Mouse (Mus musculus) ES-Bruce4 (cell line): ENCODE measurements around the gene Itga5. TPM values are rescaled to one million over a fixed set of nuclear protein-coding genes. Genes with fewer than 3 reads are reported as not detected.

Experiments
- H3K27ac ChIP-seq: 2 replicates; pipeline ENCODE4 v1.5.1; 2012; ENCODE audit warnings: low read length, inconsistent platforms; ENCODE audit not compliant: insufficient read depth
- H3K27me3 ChIP-seq: 2 replicates; pipeline ENCODE4 v1.6.1; 2012; ENCODE audit warnings: mild to moderate bottlenecking, low read length, inconsistent platforms; ENCODE audit not compliant: control insufficient read depth, poor library complexity, insufficient read depth, severe bottlenecking
- H3K36me3 ChIP-seq: 2 replicates; pipeline ENCODE4 v1.6.1; 2012; ENCODE audit warnings: inconsistent platforms, mild to moderate bottlenecking, low read length, moderate library complexity; ENCODE audit not compliant: control insufficient read depth, poor library complexity, insufficient read depth, severe bottlenecking
- H3K4me1 ChIP-seq: one replicate; pipeline ENCODE4 v1.8.1; 2011; ENCODE audit warnings: low read length; ENCODE audit not compliant: control insufficient read depth, insufficient read depth
- H3K4me3 ChIP-seq: 2 replicates; pipeline ENCODE4 v1.5.1; 2011; ENCODE audit warnings: low read depth, mild to moderate bottlenecking, low read length
- H3K9ac ChIP-seq: 2 replicates; pipeline ENCODE4 v1.6.1; 2012; ENCODE audit warnings: low read depth, mild to moderate bottlenecking, inconsistent platforms; ENCODE audit not compliant: poor library complexity, severe bottlenecking
- H3K9me3 ChIP-seq: replicated peaks from 2 replicates; pipeline ENCODE4 v1.6.1; 2012; ENCODE audit warnings: mild to moderate bottlenecking, low read length, inconsistent platforms; ENCODE audit not compliant: control insufficient read depth, poor library complexity, insufficient read depth, severe bottlenecking
- CTCF ChIP-seq: IDR thresholded peaks from one replicate; pipeline ENCODE4 v1.8.1; 2011; ENCODE audit warnings: low read depth, low read length
- EP300 ChIP-seq: IDR thresholded peaks from 2 replicates; pipeline ENCODE4 v1.6.1; 2011; ENCODE audit warnings: low read depth, low read length; ENCODE audit not compliant: insufficient read depth
- POLR2A ChIP-seq: IDR thresholded peaks from one replicate; pipeline ENCODE4 v1.8.1; 2011; ENCODE audit warnings: low read length; ENCODE audit not compliant: insufficient read depth
- polyA plus RNA-seq: library from polyadenylated mRNA; stranded (reverse); fragments of >200 nt; gene quantifications from 2 replicates; pipeline ENCODE4 v1.2.4, GENCODE M21; 2011; ENCODE audit warnings: low read depth; ENCODE audit not compliant: missing spikeins, insufficient read depth, insufficient read length

Itga5 gene
- polyA plus RNA-seq, 1 experiment = 35.6 TPM

DNA sequence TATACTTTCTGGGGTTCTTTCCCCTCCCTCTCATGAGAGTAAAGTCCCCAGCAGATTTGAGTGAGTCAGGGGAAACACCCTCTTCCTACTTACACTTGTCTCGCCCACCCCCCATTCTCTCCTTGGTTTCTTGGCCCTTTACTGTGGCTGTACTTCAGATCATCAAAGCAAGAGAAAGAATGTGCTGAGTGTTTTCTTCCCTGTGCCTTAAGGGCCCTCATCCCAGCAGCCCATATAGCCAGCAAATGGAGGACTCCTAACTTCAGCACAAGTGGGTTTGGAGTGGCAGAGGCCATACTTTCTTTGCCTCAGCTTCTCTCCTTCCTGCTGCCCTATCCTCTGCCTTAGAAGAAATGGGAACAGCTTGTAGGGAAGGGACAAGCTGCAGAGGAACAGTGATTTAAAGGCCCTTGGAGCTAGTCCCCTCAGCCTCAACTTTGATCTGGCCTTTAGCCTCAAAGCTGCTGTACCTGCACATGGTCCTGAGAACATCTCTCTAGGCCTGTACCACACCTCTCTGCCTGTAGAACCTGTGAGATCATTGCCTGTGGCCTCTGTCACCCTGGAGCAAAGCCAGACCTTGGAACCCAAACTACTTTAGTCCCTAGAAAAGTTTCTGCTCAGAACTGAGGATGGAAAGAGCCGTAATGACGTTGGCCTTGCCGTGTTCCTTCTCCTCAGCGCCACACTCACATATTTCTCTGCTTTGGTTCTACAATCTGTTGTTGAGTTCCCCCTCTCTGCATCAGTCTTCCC is 67.5 kb downstream of the Itga5 start:
- peaks cover 6% of the 10 kb centered on the region for H3K4me1 ChIP-seq

DNA sequence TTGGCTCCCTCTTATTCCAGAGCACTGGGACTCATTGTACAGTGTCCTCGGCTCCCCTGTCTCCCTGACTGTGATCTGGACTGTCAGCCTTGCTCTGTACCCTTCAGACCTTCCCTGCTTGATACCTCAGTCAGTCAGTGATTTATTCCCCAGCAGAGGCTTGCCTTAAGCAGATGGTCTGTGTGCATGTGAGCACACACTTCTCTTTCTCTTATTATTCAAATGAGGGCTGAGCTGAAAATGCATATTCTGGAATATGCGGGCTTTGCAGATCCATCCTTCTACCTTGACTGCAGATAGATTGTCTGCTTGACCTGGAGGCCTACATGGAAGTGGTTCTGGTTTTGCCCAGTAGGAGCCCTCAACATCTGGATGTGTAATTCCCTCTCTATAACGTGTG is 68.5 kb downstream of the Itga5 start:
- Histone ChIP-seq H3K9me3 (no peaks in the 10 kb centered on the region), H3K4me1 (peaks cover 6% of the 10 kb centered on the region), H3K27ac (no peak overlapping the region), H3K9ac (no peak overlapping the region), H3K4me3 (no peak overlapping the region), H3K27me3 (no peaks in the 10 kb centered on the region), H3K36me3 (peaks cover 7% of the 10 kb centered on the region)
- TF ChIP-seq CTCF (no peak), POLR2A (no peak), EP300 (no peak)

More for the DNA sequence above, 67.5 kb downstream of the Itga5 start:
- no peak overlapping the region for H3K27ac ChIP-seq
- no peaks in the 10 kb centered on the region for H3K9me3 ChIP-seq
- H3K27me3 ChIP-seq = no peaks in the 10 kb centered on the region
- no peak for TF ChIP-seq EP300
- TF ChIP-seq CTCF = no peak
- TF ChIP-seq POLR2A = no peak
- peaks cover 4% of the 10 kb centered on the region; the same call in 1 of the 2 replicates for H3K36me3 ChIP-seq
- H3K9ac ChIP-seq = no peak overlapping the region
- no peak overlapping the region for H3K4me3 ChIP-seq

DNA sequence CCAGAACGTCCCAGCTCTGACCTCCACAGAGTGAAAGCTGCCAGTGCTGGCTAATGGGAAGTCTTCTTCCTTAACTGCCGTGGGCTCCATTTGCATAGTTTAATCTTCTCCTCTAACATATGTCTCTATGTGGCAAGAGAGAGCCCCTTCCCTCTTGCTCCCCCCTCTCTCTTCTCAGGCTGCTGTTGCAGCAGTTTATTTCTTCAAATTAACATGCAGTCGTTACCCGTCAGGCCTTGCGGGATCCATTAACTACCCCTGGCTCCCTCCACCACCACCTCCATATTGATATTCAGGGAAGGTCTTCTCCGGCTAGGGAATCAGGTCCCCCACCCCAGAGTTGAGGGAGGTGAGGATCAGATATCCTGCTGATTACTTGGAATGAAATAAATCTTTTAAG is 69.2 kb downstream of the Itga5 start:
- H3K27ac ChIP-seq = no peak overlapping the region

DNA sequence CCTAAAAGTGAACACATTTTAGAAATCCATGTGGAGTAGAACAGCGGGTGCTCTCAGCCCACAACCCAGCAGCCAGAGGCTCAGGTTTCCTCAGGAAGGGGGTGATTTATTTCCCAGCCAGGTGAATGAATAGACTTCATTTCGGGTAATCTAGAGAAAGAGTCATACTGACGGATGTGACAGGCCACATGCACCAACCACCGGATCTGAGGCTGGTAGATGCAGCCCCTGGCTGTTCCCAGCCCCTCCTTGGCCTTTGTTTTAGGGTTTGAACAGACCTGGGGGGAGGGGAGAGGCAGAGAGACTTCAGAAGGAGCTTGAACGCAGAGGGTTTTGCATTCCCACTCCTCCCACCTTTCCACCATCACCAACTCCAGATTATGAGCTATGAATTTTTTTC is 70.7 kb downstream of the Itga5 start:
- TF ChIP-seq POLR2A (no peak), CTCF (no peak), EP300 (no peak)
- peaks cover 6% of the 10 kb centered on the region for H3K4me1 ChIP-seq
- H3K9ac ChIP-seq = no peak overlapping the region
- H3K36me3 ChIP-seq = peaks cover 22% of the 10 kb centered on the region
- no peak overlapping the region for H3K4me3 ChIP-seq
- no peaks in the 10 kb centered on the region for H3K27me3 ChIP-seq
- H3K9me3 ChIP-seq = no peaks in the 10 kb centered on the region
- H3K27ac ChIP-seq = no peak overlapping the region

More for the DNA sequence above, 69.2 kb downstream of the Itga5 start:
- Histone ChIP-seq H3K4me3 (no peak overlapping the region), H3K27me3 (no peaks in the 10 kb centered on the region), H3K36me3 (peaks cover 13% of the 10 kb centered on the region), H3K9me3 (no peaks in the 10 kb centered on the region), H3K4me1 (peaks cover 6% of the 10 kb centered on the region), H3K9ac (no peak overlapping the region)
- TF ChIP-seq CTCF (no peak), POLR2A (no peak), EP300 (no peak)

DNA sequence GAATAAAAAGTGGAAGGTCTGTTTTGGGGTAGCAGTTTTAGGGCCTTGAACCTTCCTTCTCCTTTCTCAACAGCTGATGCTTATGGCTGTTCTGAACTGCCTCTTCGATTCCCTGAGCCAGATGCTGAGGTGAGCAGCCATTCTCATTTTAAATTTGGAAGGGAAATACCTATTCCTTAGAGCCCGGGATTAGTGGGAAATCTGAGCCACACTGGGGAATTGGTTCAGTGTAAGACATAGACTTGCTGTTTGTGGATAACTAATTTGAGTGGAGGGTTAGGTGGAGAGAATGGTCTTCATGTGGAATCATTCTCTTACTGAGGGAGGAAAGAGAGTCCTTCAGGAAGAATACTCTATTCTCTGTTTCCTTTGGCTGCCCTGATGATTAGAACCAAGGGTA is 71.9 kb downstream of the Itga5 start:
- H3K27ac ChIP-seq = no peak overlapping the region
- peaks cover 4% of the 10 kb centered on the region for H3K4me1 ChIP-seq
- H3K4me3 ChIP-seq = no peak overlapping the region
- H3K9me3 ChIP-seq = no peaks in the 10 kb centered on the region
- H3K9ac ChIP-seq = no peak overlapping the region
- H3K36me3 ChIP-seq = peaks cover 26% of the 10 kb centered on the region
- TF ChIP-seq EP300 (no peak), CTCF (no peak), POLR2A (no peak)
- H3K27me3 ChIP-seq = no peaks in the 10 kb centered on the region

Other genes starting within 250 kb of the Itga5 start
- gene Smug1, start 199.7 kb downstream of the Itga5 start, polyA plus RNA-seq = 13.5 and 15.3 TPM in 2 replicates
- 317 and 328 TPM in 2 replicates for gene Cbx5, start 126.9 kb downstream of the Itga5 start, polyA plus RNA-seq
- 1,629 and 1,787 TPM in 2 replicates for gene Hnrnpa1, start 126.3 kb downstream of the Itga5 start, polyA plus RNA-seq
- gene Nfe2, start 108.4 kb downstream of the Itga5 start, polyA plus RNA-seq = not detected in 2 replicates
- gene Copz1, start 94.0 kb downstream of the Itga5 start, polyA plus RNA-seq = 140 and 145 TPM in 2 replicates
- gene Gpr84, start 56.2 kb downstream of the Itga5 start, polyA plus RNA-seq = not detected in 2 replicates
- 26.8 and 29.6 TPM in 2 replicates for gene Zfp385a, start 26.7 kb downstream of the Itga5 start, polyA plus RNA-seq
- 0.88 TPM in 1 of 2 replicates, not detected in the other for gene Gtsf1, start 63.7 kb upstream of the Itga5 start, polyA plus RNA-seq
- not detected in 2 replicates for gene Gtsf2, start 81.7 kb upstream of the Itga5 start, polyA plus RNA-seq
- 0.33 and 0.49 TPM in 2 replicates for gene Nckap1l, start 87.0 kb upstream of the Itga5 start, polyA plus RNA-seq
- 20.0 and 21.7 TPM in 2 replicates for gene Pde1b, start 136.3 kb upstream of the Itga5 start, polyA plus RNA-seq
- 19.9 and 24.6 TPM in 2 replicates for gene Ppp1r1a, start 171.2 kb upstream of the Itga5 start, polyA plus RNA-seq
- not detected in 2 replicates for gene Glycam1, start 198.3 kb upstream of the Itga5 start, polyA plus RNA-seq